ENCODE assay signal across 13 mouse cellular contexts in the genomic region with DNA sequence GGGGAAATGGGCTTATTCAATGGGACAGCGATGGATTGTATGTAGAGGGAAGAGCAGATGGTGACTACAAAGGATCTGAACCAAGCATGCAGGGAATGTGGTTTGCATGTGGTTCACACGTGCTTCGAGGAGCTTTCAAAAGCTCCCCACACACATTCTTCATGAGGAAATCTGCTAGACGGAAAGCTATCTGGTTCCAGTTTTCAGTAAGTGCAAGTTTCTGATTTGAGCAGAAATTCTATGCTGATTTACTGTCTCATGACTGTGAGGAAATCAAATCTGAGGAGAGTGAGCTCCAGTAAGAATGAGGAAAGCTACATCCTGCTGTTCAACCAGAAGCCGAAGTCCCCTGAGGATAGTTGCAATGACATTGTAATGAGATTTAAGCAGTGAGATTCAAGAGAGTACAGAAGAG. TPM values are rescaled to one million over a fixed set of nuclear protein-coding genes. Genes with fewer than 3 reads are reported as not detected.
DNase-seq lines count a peak whose midpoint lies in the region; ATAC-seq and TF ChIP-seq lines count a peak whose summit lies in the region.
"Had no signal": no experiment of that assay in that cellular context is flagged by ENCODE, and none has a peak within 500 bp of the region (broad histone marks: within the 10 kb centered on the region; RNA-seq: fewer than 3 reads in every experiment).

No protein-coding gene starts in this region.

- WGBS in lung, postnatal 0 days: 59% methylated on average over 5 of the region's 5 CpGs
- WGBS in neural tube, embryonic 14.5 days: 52% methylated on average over 5 of the region's 5 CpGs

- no peak overlapping the region for H3K27ac ChIP-seq in lung, postnatal 0 days (ENCODE audit: low read length)
- H3K27ac ChIP-seq in neural tube, embryonic 14.5 days (ENCODE audit: low read depth, low read length): no peak overlapping the region
- H3K27ac ChIP-seq: intestine, embryonic 15.5 days had no signal

- ATAC-seq in lung, postnatal 0 days: no peak
- ATAC-seq in neural tube, embryonic 14.5 days (ENCODE audit: low read depth): 0 out of 2 replicates have a peak, but pooled peaks have one; percentile 31
- ATAC-seq: intestine, embryonic 15.5 days had no signal

- no peaks in the 10 kb centered on the region for H3K9me3 ChIP-seq in lung, postnatal 0 days (ENCODE audit: low read length)
- no peaks in the 10 kb centered on the region for H3K9me3 ChIP-seq in neural tube, embryonic 14.5 days (ENCODE audit: control insufficient read depth, low read length)
- H3K9me3 ChIP-seq: intestine, embryonic 15.5 days had no signal

- no peaks in the 10 kb centered on the region for H3K4me1 ChIP-seq in lung, postnatal 0 days (ENCODE audit: insufficient read depth, low read depth, low read length)
- H3K4me1 ChIP-seq in neural tube, embryonic 14.5 days (ENCODE audit: control insufficient read depth, insufficient read depth, low read length): no peaks in the 10 kb centered on the region
- H3K4me1 ChIP-seq: intestine, embryonic 15.5 days had no signal

- H3K9ac ChIP-seq in lung, postnatal 0 days (replicated peaks; ENCODE audit: low read depth): no peak overlapping the region
- H3K9ac ChIP-seq in neural tube, embryonic 14.5 days (replicated peaks; ENCODE audit: low read depth, low read length): no peak overlapping the region
- H3K9ac ChIP-seq: intestine, embryonic 15.5 days had no signal

- H3K4me2 ChIP-seq in lung, postnatal 0 days (replicated peaks; ENCODE audit: low read depth, low read length): no peak overlapping the region
- H3K4me2 ChIP-seq in neural tube, embryonic 14.5 days (ENCODE audit: low read depth, low read length): no peak overlapping the region
- H3K4me2 ChIP-seq: intestine, embryonic 15.5 days had no signal

- H3K27me3 ChIP-seq in lung, postnatal 0 days (replicated peaks; ENCODE audit: insufficient read depth, low read length): no peaks in the 10 kb centered on the region
- H3K27me3 ChIP-seq in neural tube, embryonic 14.5 days (ENCODE audit: control insufficient read depth, insufficient read depth, low read length): no peaks in the 10 kb centered on the region
- H3K27me3 ChIP-seq: intestine, embryonic 15.5 days had no signal

- no peak for TF ChIP-seq CTCF in lung, postnatal 0 days (IDR thresholded peaks at IDR 0.05)

- DNase-seq in heart, adult 18-20 months: peak; percentile 21 to 23
- no peak for DNase-seq in heart, postnatal 14 days
- peak; percentile 33 for DNase-seq in lung, postnatal 0 days (ENCODE audit: low spot score)
- DNase-seq in lung, postnatal 10 days: no peak
- peak; percentile 77 for DNase-seq in forelimb bud, embryonic 11.5 days (ENCODE audit: low read depth, low spot score)
- DNase-seq in spleen, adult 18-20 months: no peak
- no peak for DNase-seq in retina, embryonic 14.5 days (ENCODE audit: low spot score)
- DNase-seq: adrenal gland, adult 8-10 months; B cell, adult 2 months; right cerebral cortex, postnatal 4 days had no signal

- no peak overlapping the region for H3K4me3 ChIP-seq in lung, postnatal 0 days (ENCODE audit: low read depth, low read length)
- H3K4me3 ChIP-seq in neural tube, embryonic 14.5 days (ENCODE audit: low read depth, low read length): no peak overlapping the region
- H3K4me3 ChIP-seq: intestine, embryonic 15.5 days had no signal

- TF ChIP-seq EP300 in lung, postnatal 0 days (IDR thresholded peaks at IDR 0.05): no peak

- intact Hi-C loops in heart, postnatal 14 days (cut with DNase I): loop anchor here (5.0 kb wide), 1 partner anchor 37 kb away; no protein-coding TSS in a partner anchor

- H3K36me3 ChIP-seq in lung, postnatal 0 days (ENCODE audit: insufficient read depth, low read length): no peaks in the 10 kb centered on the region
- H3K36me3 ChIP-seq in neural tube, embryonic 14.5 days (ENCODE audit: control insufficient read depth, insufficient read depth, low read length): no peaks in the 10 kb centered on the region
- H3K36me3 ChIP-seq: intestine, embryonic 15.5 days had no signal

RNA-seq across cellular contexts. Expression of gene Ch25h, which starts 39.8 kb away (rescaled TPM):
- under 1 TPM in 1 of 2 experiments, not detected in 1; 0.25 TPM for total RNA-seq in heart, adult 18-20 months (2021)
- under 1 TPM in 1 of 2 experiments, not detected in 1; 0.27 TPM for total RNA-seq in heart, postnatal 14 days (2021)
- polyA plus RNA-seq in lung, postnatal 0 days (2015; fragmentation: Nextera tagmentation; extraction: Ambion mirVana): 1.2 and 1.7 TPM in 2 replicates
- 0.45 and 0.56 TPM in 2 replicates for polyA plus RNA-seq in neural tube, embryonic 14.5 days (2014; fragmentation: Nextera tagmentation; extraction: Ambion mirVana)
- total RNA-seq: megakaryocyte-erythroid progenitor cell, adult 5-6 weeks had no signal

Comparison
In these comparisons a context has a peak if more than half of its experiments do, and no peak if none do; other contexts are left out.
1. DNase-seq: peak in heart, adult 18-20 months (2 of 2), lung, postnatal 0 days (single experiment) and forelimb bud, embryonic 11.5 days (single experiment); none in heart, postnatal 14 days (0 of 2), lung, postnatal 10 days (single experiment), spleen, adult 18-20 months (0 of 2) and retina, embryonic 14.5 days (single experiment).